Mouse (Mus musculus) brain, embryonic 18.5 days (tissue): ENCODE measurements around the gene Copz2.

Experiments
- DNase-seq: peaks from one replicate; pipeline ENCODE4 v3.0.0-alpha.2; 2012; ENCODE audit warnings: low read depth, low spot score

Gene Copz2

DNA sequence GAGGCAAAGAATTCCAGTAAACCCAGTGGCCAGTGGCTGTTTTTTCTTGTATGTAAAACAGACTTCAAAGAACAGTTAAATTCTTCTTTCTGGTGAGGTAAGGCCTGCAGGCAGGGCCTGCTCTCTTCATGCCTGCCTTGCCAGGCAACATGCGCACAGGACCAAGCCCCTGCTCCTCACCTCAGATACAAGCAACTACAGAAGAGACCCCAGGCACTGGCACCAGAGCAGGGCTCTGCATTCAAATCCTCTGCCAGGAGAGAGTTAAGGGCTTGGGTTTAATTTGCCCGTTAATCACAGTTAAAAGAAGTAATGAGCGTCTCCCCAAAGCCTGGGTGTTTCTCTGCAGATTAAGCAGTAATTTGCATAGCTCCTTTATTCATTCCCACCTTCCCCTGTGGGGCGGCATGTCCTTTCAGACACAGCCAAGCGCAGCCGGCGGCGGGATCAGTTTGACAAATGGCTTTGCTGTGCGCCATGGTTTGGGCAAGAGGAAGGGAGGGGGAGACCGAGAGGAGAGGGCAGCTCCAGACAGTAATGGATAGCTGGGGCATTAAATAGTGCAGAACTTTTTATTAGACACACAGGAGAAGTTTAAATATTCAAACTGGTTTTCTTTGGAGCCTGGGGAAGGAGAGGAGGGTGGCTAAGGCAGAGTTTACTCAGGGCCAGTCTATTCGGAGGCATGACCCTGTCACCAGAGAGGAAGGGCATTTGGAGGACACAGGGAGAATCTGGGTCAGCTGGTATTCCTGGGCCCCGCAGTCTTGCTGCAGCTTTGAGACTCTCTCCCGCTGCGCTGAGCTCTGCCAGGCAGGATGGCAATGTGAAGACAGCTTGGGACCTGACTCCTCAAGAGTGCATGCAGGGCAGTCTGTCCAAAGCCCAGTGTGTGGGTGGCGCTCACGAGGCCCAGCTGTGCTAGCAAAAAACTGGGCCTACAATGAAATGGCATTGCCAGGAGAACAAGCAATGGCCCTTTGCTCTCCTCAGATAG lies 53.3 kb downstream of the Copz2 start:
- DNase-seq, result peak; percentile 62

DNA sequence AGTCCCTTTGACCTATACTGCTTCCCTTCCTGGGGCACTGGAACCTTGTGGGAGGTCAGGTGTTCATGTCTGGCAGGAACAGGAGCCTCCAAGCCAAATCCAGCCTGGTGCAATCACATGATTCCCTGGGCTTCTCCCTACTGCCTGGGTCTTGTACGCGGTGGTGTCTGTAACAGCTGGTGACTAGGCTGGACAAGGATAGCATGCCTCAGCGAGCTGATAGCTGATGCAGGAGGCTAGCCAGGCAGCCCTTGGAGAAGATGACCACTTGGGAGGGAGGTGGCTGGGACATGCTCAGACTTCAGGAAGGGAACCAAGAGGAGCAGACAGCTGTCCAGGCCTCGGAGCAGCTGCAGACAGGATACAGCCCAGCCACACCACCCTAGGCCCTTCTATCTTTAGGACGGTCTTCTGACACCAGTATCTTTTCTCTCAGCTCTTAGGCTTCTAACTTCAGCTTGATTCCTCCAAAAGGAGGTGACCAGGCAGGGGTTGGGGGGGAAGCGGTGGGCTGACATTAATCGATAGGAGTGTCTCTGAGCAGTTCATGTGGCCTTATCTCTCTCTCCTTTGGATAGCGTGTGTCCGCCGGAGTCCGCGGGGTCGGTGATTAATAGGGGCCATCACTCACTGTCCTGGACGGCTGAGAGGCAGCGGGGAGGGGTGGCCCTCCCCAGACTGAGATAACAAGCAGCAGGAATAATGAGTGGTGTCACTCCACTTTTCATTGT lies 56.9 kb downstream of the Copz2 start:
- DNase-seq, result no peak

DNA sequence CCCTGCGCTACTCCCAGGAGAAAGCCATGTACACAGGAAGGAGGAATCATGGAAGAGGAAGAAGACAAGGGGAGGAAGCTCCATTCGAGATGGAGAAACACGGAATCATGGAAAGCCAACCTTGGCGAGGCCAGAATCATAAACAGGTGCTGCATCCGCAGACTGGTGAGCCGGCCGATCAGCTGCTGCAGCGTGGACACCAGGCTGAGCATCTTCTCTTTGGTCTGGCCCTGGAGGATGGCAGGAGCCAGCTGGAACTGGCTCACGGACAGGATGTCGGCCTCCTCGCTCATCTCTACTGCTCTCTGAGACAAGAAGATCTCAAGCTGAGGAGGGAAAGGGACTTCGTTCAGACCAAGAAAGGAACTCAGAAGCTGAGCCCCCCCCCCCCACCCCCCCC lies 58.9 kb downstream of the Copz2 start:
- DNase-seq, result no peak

DNA sequence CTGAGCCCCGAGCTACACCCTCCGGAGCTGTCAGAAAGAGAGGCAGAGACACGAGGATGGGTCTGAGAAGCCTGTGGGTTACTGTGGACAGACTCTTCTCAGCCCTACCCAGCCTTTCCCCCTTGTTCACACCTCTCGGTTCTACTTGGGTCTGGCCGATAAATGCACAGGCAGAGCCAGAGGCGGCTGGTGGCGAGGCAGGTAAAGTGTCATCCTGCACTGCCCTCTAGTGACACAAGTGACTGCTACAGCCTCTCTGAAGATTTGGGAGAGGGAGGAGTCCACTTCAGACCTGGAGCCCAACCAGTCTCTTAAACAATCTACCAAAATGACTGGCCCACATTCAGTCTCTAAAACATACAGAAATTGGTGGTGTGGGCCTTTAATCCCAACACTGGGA lies 60.3 kb downstream of the Copz2 start:
- no peak for DNase-seq
